Mouse (Mus musculus) forebrain, embryonic 10.5 days (tissue): ENCODE results near the gene Amt. TPM values are rescaled to one million over a fixed set of nuclear protein-coding genes. Genes with fewer than 3 reads are reported as not detected.

ENCODE experiments used
- DNase-seq: peaks from one replicate; pipeline ENCODE4 v3.0.0-alpha.2; 2017; ENCODE audit warnings: low spot score; ENCODE audit errors: extremely low spot score
- H3K27ac ChIP-seq: fragments of 300-500 bp; sonication (generic); 2 replicates; pipeline ENCODE4 v1.5.1; 2016; ENCODE audit warnings: mild to moderate bottlenecking
- H3K27me3 ChIP-seq: fragments of 300-500 bp; sonication (generic); 2 replicates; pipeline ENCODE4 v1.6.1; 2016; ENCODE audit warnings: mild to moderate bottlenecking; ENCODE audit not compliant: poor library complexity, severe bottlenecking
- H3K36me3 ChIP-seq: fragments of 300-500 bp; sonication (generic); replicated peaks from 2 replicates; pipeline ENCODE4 v1.6.1; 2016; ENCODE audit warnings: mild to moderate bottlenecking, moderate library complexity
- H3K4me1 ChIP-seq: fragments of 300-500 bp; sonication (generic); 2 replicates; pipeline ENCODE4 v1.6.1; 2016
- H3K4me3 ChIP-seq: fragments of 300-500 bp; sonication (generic); 2 replicates; pipeline ENCODE4 v1.5.1; 2016; ENCODE audit warnings: mild to moderate bottlenecking, moderate library complexity
- H3K9me3 ChIP-seq: fragments of 300-500 bp; sonication (generic); 2 replicates; pipeline ENCODE4 v1.6.1; 2016; ENCODE audit warnings: mild to moderate bottlenecking, moderate library complexity
- whole genome bisulfite sequencing: fragments of 180-500 bp; shearing (Covaris S2); methylation state at CpG from one replicate; pipeline ENCODE4 v1.1.7; 2016; 5-methylcytosine and 5-hydroxymethylcytosine counted together
- polyA plus RNA-seq: library from polyadenylated mRNA; unstranded; fragments of >200 nt; fragmentation: Nextera tagmentation; extraction: Ambion mirVana; gene quantifications from 2 replicates; pipeline ENCODE4 v1.2.1, GENCODE M21; 2016

Gene Amt
- polyA plus RNA-seq, 1 experiment from 2014 or later, result 34.8 TPM

- H3K4me3 ChIP-seq, result no peak overlapping the region
- H3K9me3 ChIP-seq, result no peaks in the 10 kb centered on the region
- WGBS, result 86% methylated on average over 4 of the region's 4 CpGs
- no peak overlapping the region for H3K27ac ChIP-seq
- H3K4me1 ChIP-seq, result peaks cover 46% of the 10 kb centered on the region
- peaks cover 17% of the 10 kb centered on the region for H3K36me3 ChIP-seq
- H3K27me3 ChIP-seq, result no peaks in the 10 kb centered on the region
- no peak for DNase-seq
Measured at GRCm38 (mm10) chr9:108344471-108344870, 47.8 kb downstream of the Amt start.

- Histone ChIP-seq H3K9me3 (no peaks in the 10 kb centered on the region), H3K27me3 (no peaks in the 10 kb centered on the region), H3K4me3 (peak overlapping the region; percentile 91), H3K4me1 (peaks cover 24% of the 10 kb centered on the region), H3K27ac (peak overlapping the region; percentile 96), H3K36me3 (peaks cover 24% of the 10 kb centered on the region)
- 9% methylated on average over 11 of the region's 11 CpGs for WGBS
- DNase-seq, result no peak
Measured at GRCm38 (mm10) chr9:108347024-108347423, 50.4 kb downstream of the Amt start.

- under 1% methylated on average over 75 of the region's 75 CpGs for WGBS
- Histone ChIP-seq H3K4me3 (peak within 1 kb of the TSS; percentile 91), H3K27ac (peak within 1 kb of the TSS; percentile 96), H3K27me3 (no peaks in the 10 kb centered on the region), H3K9me3 (no peaks in the 10 kb centered on the region), H3K36me3 (peaks cover 31% of the 10 kb centered on the region), H3K4me1 (peaks cover 21% of the 10 kb centered on the region)
- DNase-seq, result peak; percentile 87
Measured at GRCm38 (mm10) chr9:108347540-108348289, 51.1 kb downstream of the Amt start, which contains the start of gene Usp4. Usp4 (plus strand) TSS chr9:108347853.

DNA sequence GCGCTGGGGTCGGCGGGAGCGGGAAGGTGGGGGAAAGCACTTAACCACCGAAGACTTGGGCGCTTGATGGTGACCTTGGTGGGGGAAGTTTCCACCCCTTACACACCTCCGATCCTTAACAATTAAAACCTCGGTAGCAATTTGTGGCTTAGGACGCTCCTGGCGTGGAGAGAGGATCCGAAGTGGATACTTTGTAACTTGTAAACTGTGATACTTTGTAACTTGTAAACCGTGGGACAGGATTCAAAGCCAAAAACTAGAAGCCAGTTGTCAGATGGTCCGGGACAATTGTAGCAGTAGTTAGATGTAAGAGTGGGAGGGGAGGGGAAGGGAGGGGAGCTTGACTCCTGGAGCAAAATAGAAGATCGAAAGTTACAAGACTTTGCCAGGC, 51.6 kb downstream of the Amt start:
- WGBS, result 12% methylated on average over 14 of the region's 14 CpGs
- Histone ChIP-seq H3K36me3 (peaks cover 36% of the 10 kb centered on the region), H3K27ac (peak overlapping the region; percentile 96), H3K9me3 (no peaks in the 10 kb centered on the region), H3K4me1 (peaks cover 21% of the 10 kb centered on the region), H3K27me3 (no peaks in the 10 kb centered on the region), H3K4me3 (peak overlapping the region; percentile 91)
- no peak for DNase-seq

GRCm38 (mm10) chr9:108349727-108350126, 53.1 kb downstream of the Amt start:
- 93% methylated on average over 4 of the region's 4 CpGs for WGBS
- peaks cover 51% of the 10 kb centered on the region for H3K36me3 ChIP-seq

More at GRCm38 (mm10) chr9:108349727-108350126, 53.1 kb downstream of the Amt start:
- Histone ChIP-seq H3K4me1 (peaks cover 21% of the 10 kb centered on the region), H3K27me3 (no peaks in the 10 kb centered on the region), H3K27ac (no peak overlapping the region), H3K4me3 (no peak overlapping the region), H3K9me3 (no peaks in the 10 kb centered on the region)
- DNase-seq, result no peak

Other genes starting within 250 kb of the Amt start
- gene Gmppb, start 247.6 kb upstream of the Amt start, polyA plus RNA-seq, result 25.5 and 27.9 TPM in 2 replicates
- 2.3 and 3.4 TPM in 2 replicates for gene Amigo3, start 243.7 kb upstream of the Amt start, polyA plus RNA-seq
- 0.73 and 0.81 TPM in 2 replicates for gene Mst1, start 216.4 kb upstream of the Amt start, polyA plus RNA-seq
- gene Rnf123, start 213.5 kb upstream of the Amt start, polyA plus RNA-seq, result 32.8 and 36.2 TPM in 2 replicates
- gene Apeh, start 202.2 kb upstream of the Amt start, polyA plus RNA-seq, result 74.1 and 79.4 TPM in 2 replicates
- gene Bsn, start 106.5 kb upstream of the Amt start, polyA plus RNA-seq, result 0.82 and 1.2 TPM in 2 replicates
- gene Dag1, start 32.9 kb upstream of the Amt start, polyA plus RNA-seq, result 74.0 and 76.4 TPM in 2 replicates
- gene Nicn1, start 6.4 kb upstream of the Amt start, polyA plus RNA-seq, result 31.6 and 34.3 TPM in 2 replicates
- 257 and 290 TPM in 2 replicates for gene Rhoa, start 9.3 kb downstream of the Amt start, polyA plus RNA-seq
- gene Tcta, start 9.3 kb downstream of the Amt start, polyA plus RNA-seq, result 13.4 and 13.8 TPM in 2 replicates
- 806 and 868 TPM in 2 replicates for gene Gpx1, start 42.0 kb downstream of the Amt start, polyA plus RNA-seq
- 132 and 133 TPM in 2 replicates for gene Usp4, start 51.0 kb downstream of the Amt start, polyA plus RNA-seq
- gene 1700102P08Rik, start 96.0 kb downstream of the Amt start, polyA plus RNA-seq, result 0.60 and 0.65 TPM in 2 replicates
- gene Ccdc36, start 131.6 kb downstream of the Amt start, polyA plus RNA-seq, result 0.57 and 0.97 TPM in 2 replicates
- not detected in 2 replicates for gene BC048562, start 139.6 kb downstream of the Amt start, polyA plus RNA-seq
- gene Ccdc71, start 163.7 kb downstream of the Amt start, polyA plus RNA-seq, result 53.6 and 54.1 TPM in 2 replicates
- gene Klhdc8b, start 164.7 kb downstream of the Amt start, polyA plus RNA-seq, result 33.1 and 40.3 TPM in 2 replicates
- gene Lamb2, start 182.9 kb downstream of the Amt start, polyA plus RNA-seq, result 34.8 and 40.8 TPM in 2 replicates
- 76.1 and 79.9 TPM in 2 replicates for gene Usp19, start 193.7 kb downstream of the Amt start, polyA plus RNA-seq
- gene Qars, start 210.9 kb downstream of the Amt start, polyA plus RNA-seq, result 113 and 117 TPM in 2 replicates
- gene Qrich1, start 220.0 kb downstream of the Amt start, polyA plus RNA-seq, result 160 and 164 TPM in 2 replicates